16 mouse cellular contexts compared by ENCODE assay signal in the genomic region with DNA sequence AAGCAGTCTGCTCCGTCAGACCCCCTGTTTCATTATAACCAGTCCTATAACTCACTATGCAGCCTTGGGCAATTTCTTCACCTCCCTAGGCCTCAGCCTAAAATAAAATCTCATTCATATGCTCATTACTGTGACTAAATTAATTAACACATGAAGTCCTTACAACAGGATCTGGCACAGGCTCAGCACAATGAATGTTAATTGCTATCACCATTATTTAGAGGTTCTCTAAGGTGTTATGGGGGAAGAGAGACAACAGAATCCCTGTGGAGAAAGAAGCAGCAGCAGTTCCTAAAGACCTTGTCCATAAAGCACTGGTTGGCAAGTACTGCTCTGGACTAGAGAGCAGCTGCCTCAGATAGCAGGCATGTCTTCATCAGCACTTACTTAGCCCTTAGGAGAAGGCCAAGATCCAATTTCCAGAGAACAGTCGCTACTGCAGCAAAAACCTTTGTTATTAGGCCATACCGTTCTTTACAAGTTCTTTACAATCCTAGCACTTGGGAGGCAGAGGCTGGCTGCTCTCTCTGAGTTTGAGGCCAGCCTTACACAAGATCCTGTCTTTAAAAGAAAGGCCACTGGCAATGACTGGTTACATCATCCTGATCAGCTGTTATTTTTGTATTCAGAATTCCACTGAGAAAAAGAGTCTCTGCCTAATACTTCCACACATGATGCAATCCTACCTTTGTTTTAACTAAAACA. TPM values are rescaled to one million over a fixed set of nuclear protein-coding genes. Genes with fewer than 3 reads are reported as not detected.
DNase-seq lines count a peak whose midpoint lies in the region; ATAC-seq and TF ChIP-seq lines count a peak whose summit lies in the region.
"Had no signal": no experiment of that assay in that cellular context is flagged by ENCODE, and none has a peak within 500 bp of the region (broad histone marks: within the 10 kb centered on the region; RNA-seq: fewer than 3 reads in every experiment).

No protein-coding gene starts in this region.

- ATAC-seq in limb, embryonic 13.5 days (ENCODE audit: low FRiP score, low read depth), result no peak
- ATAC-seq in hindbrain, embryonic 14.5 days (ENCODE audit: low FRiP score), result no peak

- TF ChIP-seq POLR2A in ES-Bruce4 (IDR thresholded peaks at IDR 0.05; ENCODE audit: insufficient read depth, low read length), result no peak
- no peak for TF ChIP-seq POLR2A in brain, embryonic 14.5 days (IDR thresholded peaks at IDR 0.05; ENCODE audit: borderline replicate concordance, extremely low read depth, insufficient read depth, insufficient read length, poor library complexity, severe bottlenecking)

- no peak for TF ChIP-seq EP300 in ES-Bruce4 (IDR thresholded peaks at IDR 0.05; ENCODE audit: insufficient read depth, low read depth, low read length)

- TF ChIP-seq CTCF in ES-Bruce4 (IDR thresholded peaks at IDR 0.05; ENCODE audit: low read depth, low read length), result no peak
- TF ChIP-seq CTCF in brain, embryonic 14.5 days (IDR thresholded peaks at IDR 0.05; ENCODE audit: borderline replicate concordance, extremely low read depth, insufficient read depth, insufficient read length), result no peak

- no peaks in the 10 kb centered on the region for H3K27me3 ChIP-seq in limb, embryonic 13.5 days
- H3K27me3 ChIP-seq in limb, embryonic 10.5 days (ENCODE audit: low read depth, poor library complexity, severe bottlenecking), result no peaks in the 10 kb centered on the region
- no peaks in the 10 kb centered on the region for H3K27me3 ChIP-seq in ES-Bruce4 (ENCODE audit: control insufficient read depth, insufficient read depth, low read length, poor library complexity, severe bottlenecking)
- no peaks in the 10 kb centered on the region for H3K27me3 ChIP-seq in hindbrain, embryonic 14.5 days (ENCODE audit: control insufficient read depth, insufficient read depth, low read length)
- H3K27me3 ChIP-seq: lung, embryonic 15.5 days had no signal

- no peak overlapping the region for H3K27ac ChIP-seq in limb, embryonic 13.5 days
- H3K27ac ChIP-seq in limb, embryonic 10.5 days, result no peak overlapping the region
- peak overlapping the region; percentile 25; the same call in 1 of the 2 replicates for H3K27ac ChIP-seq in ES-Bruce4 (ENCODE audit: insufficient read depth, low read length)
- no peak overlapping the region for H3K27ac ChIP-seq in hindbrain, embryonic 14.5 days
- H3K27ac ChIP-seq: lung, embryonic 15.5 days had no signal

- WGBS in limb, embryonic 13.5 days, result 32% methylated on average over 3 of the region's 3 CpGs
- WGBS in limb, embryonic 10.5 days, result 39% methylated on average over 3 of the region's 3 CpGs
- WGBS in hindbrain, embryonic 14.5 days, result 21% methylated on average over 3 of the region's 3 CpGs

- H3K9me3 ChIP-seq in limb, embryonic 13.5 days, result no peaks in the 10 kb centered on the region
- H3K9me3 ChIP-seq in limb, embryonic 10.5 days (replicated peaks), result no peaks in the 10 kb centered on the region
- H3K9me3 ChIP-seq in ES-Bruce4 (replicated peaks; ENCODE audit: control insufficient read depth, insufficient read depth, low read length, poor library complexity, severe bottlenecking), result peaks cover 8% of the 10 kb centered on the region
- no peaks in the 10 kb centered on the region for H3K9me3 ChIP-seq in hindbrain, embryonic 14.5 days (ENCODE audit: control insufficient read depth, low read length)
- H3K9me3 ChIP-seq: lung, embryonic 15.5 days had no signal

- no peak for DNase-seq in limb, embryonic 10.5 days (ENCODE audit: low spot score)
- DNase-seq in brain, embryonic 14.5 days (ENCODE audit: low read depth), result peak; percentile 90
- DNase-seq in hindbrain, embryonic 14.5 days (ENCODE audit: low spot score), result no peak
- DNase-seq in adrenal gland, postnatal 36 days, result no peak
- no peak for DNase-seq in left cerebral cortex, postnatal 36 days (ENCODE audit: low spot score in 2 of 2)
- DNase-seq: cerebellum, adult 2 months; embryo, embryonic 11 days; kidney, adult 11 months; spleen, adult 18-20 months had no signal

- H3K4me3 ChIP-seq in limb, embryonic 13.5 days, result no peak overlapping the region
- no peak overlapping the region for H3K4me3 ChIP-seq in limb, embryonic 10.5 days
- no peak overlapping the region for H3K4me3 ChIP-seq in ES-Bruce4 (ENCODE audit: low read depth, low read length)
- H3K4me3 ChIP-seq in hindbrain, embryonic 14.5 days (replicated peaks; ENCODE audit: low read length), result no peak overlapping the region
- H3K4me3 ChIP-seq: lung, embryonic 15.5 days had no signal

- H3K4me1 ChIP-seq in limb, embryonic 13.5 days, result peaks cover 59% of the 10 kb centered on the region
- peaks cover 22% of the 10 kb centered on the region for H3K4me1 ChIP-seq in limb, embryonic 10.5 days
- peaks cover 4% of the 10 kb centered on the region for H3K4me1 ChIP-seq in ES-Bruce4 (ENCODE audit: control insufficient read depth, insufficient read depth, low read length)
- peaks cover 38% of the 10 kb centered on the region; the same call in 1 of the 2 replicates for H3K4me1 ChIP-seq in hindbrain, embryonic 14.5 days (replicated peaks; ENCODE audit: control insufficient read depth, insufficient read depth, low read length)

- intact Hi-C loops in left cerebral cortex, postnatal 36 days (cut with DNase I), result no loop called here

- H3K4me2 ChIP-seq in limb, embryonic 13.5 days (replicated peaks), result no peak overlapping the region
- H3K4me2 ChIP-seq in hindbrain, embryonic 14.5 days (replicated peaks), result no peak overlapping the region
- H3K4me2 ChIP-seq: lung, embryonic 15.5 days had no signal

- H3K9ac ChIP-seq in limb, embryonic 13.5 days, result 0 out of 2 replicates have a peak overlapping the region, but pooled peaks have one; percentile 1
- no peak overlapping the region for H3K9ac ChIP-seq in ES-Bruce4 (ENCODE audit: low read depth, poor library complexity, severe bottlenecking)
- 0 out of 2 replicates have a peak overlapping the region, but pooled peaks have one; percentile 31 for H3K9ac ChIP-seq in hindbrain, embryonic 14.5 days
- H3K9ac ChIP-seq: lung, embryonic 15.5 days had no signal

- peaks cover 11% of the 10 kb centered on the region for H3K36me3 ChIP-seq in limb, embryonic 13.5 days
- H3K36me3 ChIP-seq in limb, embryonic 10.5 days, result peaks cover 11% of the 10 kb centered on the region
- peaks cover 6% of the 10 kb centered on the region for H3K36me3 ChIP-seq in ES-Bruce4 (ENCODE audit: control insufficient read depth, insufficient read depth, low read length, poor library complexity, severe bottlenecking)
- peaks cover 7% of the 10 kb centered on the region for H3K36me3 ChIP-seq in hindbrain, embryonic 14.5 days (replicated peaks; ENCODE audit: control insufficient read depth, insufficient read depth)

RNA-seq across cellular contexts. Expression of a gene that starts 4.6 kb away (rescaled TPM):
- 20.3 and 21.8 TPM in 2 replicates for polyA plus RNA-seq in limb, embryonic 13.5 days (2015; fragmentation: Nextera tagmentation; extraction: Ambion mirVana)
- polyA plus RNA-seq in limb, embryonic 10.5 days (2016; fragmentation: Nextera tagmentation; extraction: Ambion mirVana), result 11.2 and 11.9 TPM in 2 replicates
- 16.8 and 18.0 TPM in 2 replicates for polyA plus RNA-seq in ES-Bruce4 (2011; ENCODE audit: insufficient read depth, insufficient read length, low read depth, missing spikeins)
- polyA plus RNA-seq in brain, embryonic 14.5 days (2012; rRNA removed), result 5.4 and 6.2 TPM in 2 replicates
- polyA plus RNA-seq in hindbrain, embryonic 14.5 days (2014; fragmentation: Nextera tagmentation; extraction: Ambion mirVana), result 7.7 and 8.0 TPM in 2 replicates
- 10 to 100 TPM; 20.4 to 34.9 TPM for total RNA-seq in adrenal gland, postnatal 36 days (2021)
- 10 to 100 TPM; 15.1 TPM for total RNA-seq in left cerebral cortex, postnatal 36 days (2021)

RNA-seq across cellular contexts. Expression of a gene that starts 20.2 kb away (rescaled TPM):
- polyA plus RNA-seq in limb, embryonic 13.5 days (2015; fragmentation: Nextera tagmentation; extraction: Ambion mirVana), result not detected in 2 replicates
- not detected in 2 replicates for polyA plus RNA-seq in limb, embryonic 10.5 days (2016; fragmentation: Nextera tagmentation; extraction: Ambion mirVana)
- polyA plus RNA-seq in ES-Bruce4 (2011; ENCODE audit: insufficient read depth, insufficient read length, low read depth, missing spikeins), result not detected in 2 replicates
- not detected in 2 replicates for polyA plus RNA-seq in brain, embryonic 14.5 days (2012; rRNA removed)
- not detected in 2 replicates for polyA plus RNA-seq in hindbrain, embryonic 14.5 days (2014; fragmentation: Nextera tagmentation; extraction: Ambion mirVana)
- not detected for total RNA-seq in adrenal gland, postnatal 36 days (2021)
- total RNA-seq in left cerebral cortex, postnatal 36 days (2021), result not detected
- total RNA-seq: adrenal gland, postnatal 4 days; left cerebral cortex, adult 8-10 months had no signal
- polyA plus RNA-seq: cerebellum, adult 2 months; heart, embryonic 16.5 days; large intestine, adult 2 months; lung, embryonic 15.5 days had no signal

RNA-seq across cellular contexts. Expression of a gene that starts 45.2 kb away (rescaled TPM):
- 10.3 and 10.8 TPM in 2 replicates for polyA plus RNA-seq in limb, embryonic 13.5 days (2015; fragmentation: Nextera tagmentation; extraction: Ambion mirVana)
- 11.7 and 12.1 TPM in 2 replicates for polyA plus RNA-seq in limb, embryonic 10.5 days (2016; fragmentation: Nextera tagmentation; extraction: Ambion mirVana)
- polyA plus RNA-seq in ES-Bruce4 (2011; ENCODE audit: insufficient read depth, insufficient read length, low read depth, missing spikeins), result 56.6 and 64.5 TPM in 2 replicates
- polyA plus RNA-seq in brain, embryonic 14.5 days (2012; rRNA removed), result 6.5 and 7.5 TPM in 2 replicates
- 5.3 and 5.6 TPM in 2 replicates for polyA plus RNA-seq in hindbrain, embryonic 14.5 days (2014; fragmentation: Nextera tagmentation; extraction: Ambion mirVana)
- 10 to 100 TPM; 16.8 to 21.9 TPM for total RNA-seq in adrenal gland, postnatal 36 days (2021)
- 10 to 100 TPM; 11.9 to 12.1 TPM for total RNA-seq in left cerebral cortex, postnatal 36 days (2021)

RNA-seq across cellular contexts. Expression of a gene that starts 46.8 kb away (rescaled TPM):
- 28.9 and 29.3 TPM in 2 replicates for polyA plus RNA-seq in limb, embryonic 13.5 days (2015; fragmentation: Nextera tagmentation; extraction: Ambion mirVana)
- 8.3 and 11.8 TPM in 2 replicates for polyA plus RNA-seq in limb, embryonic 10.5 days (2016; fragmentation: Nextera tagmentation; extraction: Ambion mirVana)
- polyA plus RNA-seq in ES-Bruce4 (2011; ENCODE audit: insufficient read depth, insufficient read length, low read depth, missing spikeins), result 2.0 and 2.8 TPM in 2 replicates
- 17.4 and 22.6 TPM in 2 replicates for polyA plus RNA-seq in brain, embryonic 14.5 days (2012; rRNA removed)
- 21.0 and 22.1 TPM in 2 replicates for polyA plus RNA-seq in hindbrain, embryonic 14.5 days (2014; fragmentation: Nextera tagmentation; extraction: Ambion mirVana)
- total RNA-seq in adrenal gland, postnatal 36 days (2021), result 10 to 100 TPM; 21.8 to 38.1 TPM
- total RNA-seq in left cerebral cortex, postnatal 36 days (2021), result 10 to 100 TPM; 15.1 to 17.1 TPM
